Mouse (Mus musculus): ENCODE results near the gene Sufu. TPM values are rescaled to one million over a fixed set of nuclear protein-coding genes. Genes with fewer than 3 reads are reported as not detected.

Gene Sufu
- polyA plus RNA-seq, 1 experiment from 2014 or later: 13.1 TPM

DNA sequence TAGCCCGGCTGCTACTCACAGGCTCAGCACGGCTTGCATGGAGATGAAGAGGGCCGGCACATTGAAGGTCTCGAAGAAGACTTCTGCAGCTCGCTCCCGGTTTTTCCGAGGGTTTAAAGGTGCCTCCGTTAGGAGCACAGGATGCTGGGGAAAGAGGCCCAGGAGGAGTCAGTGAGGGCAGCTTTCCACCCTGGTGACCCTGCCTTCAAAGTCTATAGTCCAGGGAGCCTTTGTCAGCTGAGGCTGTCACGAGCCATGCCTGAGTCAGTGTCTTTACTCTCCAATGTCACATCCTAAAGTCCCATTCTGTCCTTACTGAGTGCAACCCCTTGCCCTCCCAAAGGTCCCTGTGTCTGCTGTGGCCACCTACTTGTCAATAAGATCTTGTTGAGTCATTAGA is 14.4 kb upstream of the Sufu start:
- Histone ChIP-seq H3K9me3 (ENCODE audit: low read length) (no peaks in the 10 kb centered on the region), H3K27me3 (replicated peaks; ENCODE audit: insufficient read depth, low read length) (no peaks in the 10 kb centered on the region), H3K4me2 (replicated peaks; ENCODE audit: low read depth, low read length) (no peak overlapping the region), H3K4me1 (ENCODE audit: insufficient read depth, low read depth, low read length) (no peaks in the 10 kb centered on the region), H3K27ac (ENCODE audit: low read length) (no peak overlapping the region), H3K36me3 (ENCODE audit: insufficient read depth, low read length) (peaks cover 65% of the 10 kb centered on the region), H3K9ac (replicated peaks; ENCODE audit: low read depth) (no peak overlapping the region), H3K4me3 (ENCODE audit: low read depth, low read length) (no peak overlapping the region)
- WGBS: 95% methylated on average over 9 of the region's 9 CpGs
- TF ChIP-seq CTCF (IDR thresholded peaks at IDR 0.05) (no peak), EP300 (IDR thresholded peaks at IDR 0.05) (no peak)
- DNase-seq (ENCODE audit: low spot score) (no peak), ATAC-seq (no peak)

DNA sequence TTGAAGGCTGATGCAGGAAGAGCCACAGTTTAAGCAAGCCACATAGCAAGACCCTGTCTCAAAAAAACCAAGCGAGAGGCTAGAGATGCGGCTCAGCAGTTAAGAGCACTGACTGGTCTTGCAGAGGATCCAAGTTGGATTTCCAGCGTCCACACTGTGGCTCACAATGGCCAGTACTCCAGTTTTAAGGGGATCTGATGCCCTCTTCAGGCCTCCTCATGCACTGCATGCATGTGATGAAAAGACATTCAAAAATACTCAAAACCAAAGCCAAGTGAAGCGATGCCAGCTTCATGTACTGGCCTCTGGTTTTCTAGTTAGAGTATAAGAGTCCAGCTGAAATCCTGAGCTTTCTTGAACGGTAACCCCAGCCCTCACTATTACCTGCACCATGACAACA is 6.8 kb upstream of the Sufu start:
- TF ChIP-seq CTCF (IDR thresholded peaks at IDR 0.05) (peak; percentile 58), EP300 (IDR thresholded peaks at IDR 0.05) (no peak)
- DNase-seq (ENCODE audit: low spot score) (no peak), ATAC-seq (no peak)
- Histone ChIP-seq H3K4me1 (ENCODE audit: insufficient read depth, low read depth, low read length) (peaks cover 5% of the 10 kb centered on the region; the same call in 1 of the 2 replicates), H3K27me3 (replicated peaks; ENCODE audit: insufficient read depth, low read length) (no peaks in the 10 kb centered on the region), H3K9ac (replicated peaks; ENCODE audit: low read depth) (no peak overlapping the region), H3K9me3 (ENCODE audit: low read length) (no peaks in the 10 kb centered on the region), H3K4me3 (ENCODE audit: low read depth, low read length) (no peak overlapping the region), H3K27ac (ENCODE audit: low read length) (no peak overlapping the region), H3K36me3 (ENCODE audit: insufficient read depth, low read length) (0 out of 2 replicates have a peak, but pooled peaks cover under 1% of the 10 kb centered on the region), H3K4me2 (replicated peaks; ENCODE audit: low read depth, low read length) (no peak overlapping the region)
- WGBS: 88% methylated on average over 5 of the region's 5 CpGs

DNA sequence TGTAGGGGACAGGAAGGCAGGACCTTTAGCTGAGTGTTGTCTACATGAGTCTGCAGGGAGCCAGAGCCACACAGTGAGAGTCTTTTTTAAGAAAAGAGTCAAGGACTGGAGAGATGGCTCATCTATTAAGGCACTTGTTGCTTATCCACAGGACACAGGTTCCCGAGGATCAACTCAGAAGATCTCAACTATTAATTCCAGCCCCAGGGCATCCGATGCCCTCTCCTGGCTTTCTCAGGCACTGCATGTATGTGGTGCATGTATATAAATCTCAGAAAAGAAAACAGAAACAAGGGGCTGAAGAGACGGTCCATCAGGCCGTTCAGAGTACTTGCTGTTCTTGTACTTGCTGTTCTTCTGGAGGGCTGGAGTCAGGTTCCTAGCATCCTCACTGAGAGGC is 4.7 kb upstream of the Sufu start:
- no peak for ATAC-seq
- 19% methylated on average over 4 of the region's 4 CpGs for WGBS
- Histone ChIP-seq H3K9ac (replicated peaks; ENCODE audit: low read depth) (no peak overlapping the region), H3K27me3 (replicated peaks; ENCODE audit: insufficient read depth, low read length) (no peaks in the 10 kb centered on the region), H3K4me3 (ENCODE audit: low read depth, low read length) (no peak overlapping the region), H3K4me2 (replicated peaks; ENCODE audit: low read depth, low read length) (no peak overlapping the region), H3K9me3 (ENCODE audit: low read length) (no peaks in the 10 kb centered on the region), H3K4me1 (ENCODE audit: insufficient read depth, low read depth, low read length) (peaks cover 5% of the 10 kb centered on the region; the same call in 1 of the 2 replicates), H3K36me3 (ENCODE audit: insufficient read depth, low read length) (no peaks in the 10 kb centered on the region), H3K27ac (ENCODE audit: low read length) (no peak overlapping the region)
- TF ChIP-seq EP300 (IDR thresholded peaks at IDR 0.05): no peak
- peak; percentile 72 for TF ChIP-seq CTCF (IDR thresholded peaks at IDR 0.05)
- peak; percentile 60 for DNase-seq (ENCODE audit: low spot score)

DNA sequence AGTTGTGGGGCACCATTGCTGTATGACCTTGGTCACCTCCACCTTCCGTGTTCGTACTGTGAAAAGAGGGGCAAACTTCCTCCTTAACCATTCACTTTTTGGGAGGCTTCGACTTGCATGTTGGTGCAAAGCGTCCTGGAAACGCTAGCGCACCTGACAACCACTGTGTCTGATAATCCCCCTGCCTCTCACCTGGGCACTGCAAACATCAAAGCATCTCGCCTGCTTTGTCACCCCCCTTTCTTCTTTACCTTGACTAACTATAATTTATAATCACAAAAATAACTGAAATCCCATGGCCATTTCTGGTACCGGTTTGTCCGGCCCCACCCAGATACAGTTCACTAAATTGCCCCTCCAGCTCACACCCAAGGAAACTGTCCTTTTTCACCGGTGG is 2.0 kb upstream of the Sufu start:
- Histone ChIP-seq H3K4me2 (replicated peaks; ENCODE audit: low read depth, low read length) (peak overlapping the region; percentile 58), H3K4me1 (ENCODE audit: insufficient read depth, low read depth, low read length) (peaks cover 18% of the 10 kb centered on the region), H3K27ac (ENCODE audit: low read length) (no peak overlapping the region), H3K36me3 (ENCODE audit: insufficient read depth, low read length) (no peaks in the 10 kb centered on the region), H3K9me3 (ENCODE audit: low read length) (no peaks in the 10 kb centered on the region), H3K27me3 (replicated peaks; ENCODE audit: insufficient read depth, low read length) (no peaks in the 10 kb centered on the region), H3K9ac (replicated peaks; ENCODE audit: low read depth) (no peak overlapping the region), H3K4me3 (ENCODE audit: low read depth, low read length) (peak overlapping the region; percentile 91)
- no peak for DNase-seq (ENCODE audit: low spot score)
- TF ChIP-seq EP300 (IDR thresholded peaks at IDR 0.05): no peak
- TF ChIP-seq CTCF (IDR thresholded peaks at IDR 0.05): no peak
- 2% methylated on average over 10 of the region's 10 CpGs for WGBS
- ATAC-seq: no peak

DNA sequence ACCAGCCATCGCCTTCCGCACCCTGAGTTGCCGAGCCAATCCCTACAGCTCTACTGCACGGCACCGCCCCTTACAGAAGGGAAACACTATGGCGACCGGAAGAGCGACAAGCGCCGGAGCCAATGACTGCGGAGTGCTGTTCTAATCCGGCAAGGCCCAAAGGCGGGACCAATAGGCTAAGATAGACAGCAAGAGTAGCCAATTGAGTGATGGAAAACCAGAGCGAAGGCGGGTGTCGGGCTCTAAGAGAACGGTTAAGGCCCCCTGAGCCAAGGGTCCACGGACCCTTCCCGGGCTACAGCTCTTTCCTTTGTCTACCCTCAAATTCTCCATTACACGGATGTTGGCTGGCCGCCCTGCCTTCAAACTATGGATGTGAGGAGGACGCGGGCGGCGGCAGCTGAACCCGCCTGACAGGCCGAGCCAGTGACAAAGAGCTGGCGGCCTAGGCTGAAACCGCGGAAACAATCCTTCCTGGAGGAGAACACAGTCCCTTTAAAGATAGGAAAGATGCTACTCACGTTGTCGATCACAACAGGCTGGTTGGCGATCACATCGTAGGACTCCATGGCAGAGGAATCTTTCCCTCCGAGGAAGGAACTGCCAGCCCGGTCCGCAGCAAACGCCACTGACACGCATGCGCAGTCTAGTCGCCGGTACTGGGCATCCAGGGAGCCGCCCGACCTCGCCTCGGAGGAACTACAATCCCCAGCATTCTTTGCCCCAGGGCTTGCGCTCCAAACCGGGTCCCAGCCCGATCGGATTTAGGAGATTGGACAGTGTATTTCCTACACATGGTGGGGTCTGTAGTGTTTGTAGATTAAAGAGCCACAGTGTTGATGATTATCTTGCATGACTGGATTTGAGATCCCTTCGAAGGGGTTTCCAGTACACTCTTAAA is 1.3 kb upstream of the Sufu start, which contains the start of gene Actr1a:
Actr1a (minus strand) TSS at position 640 of the 901 bp plus-strand sequence.
- Histone ChIP-seq H3K4me3 (ENCODE audit: low read depth, low read length) (peak within 1 kb of the TSS; percentile 91), H3K9ac (replicated peaks; ENCODE audit: low read depth) (peak within 1 kb of the TSS; percentile 82), H3K9me3 (ENCODE audit: low read length) (no peaks in the 10 kb centered on the region), H3K27me3 (replicated peaks; ENCODE audit: insufficient read depth, low read length) (no peaks in the 10 kb centered on the region), H3K36me3 (ENCODE audit: insufficient read depth, low read length) (no peaks in the 10 kb centered on the region), H3K27ac (ENCODE audit: low read length) (peak within 1 kb of the TSS; percentile 81), H3K4me2 (replicated peaks; ENCODE audit: low read depth, low read length) (peak within 1 kb of the TSS; percentile 58), H3K4me1 (ENCODE audit: insufficient read depth, low read depth, low read length) (peaks cover 18% of the 10 kb centered on the region)
- TF ChIP-seq EP300 (IDR thresholded peaks at IDR 0.05) (0 out of 2 replicates have a peak, but pooled peaks have one; percentile 41), CTCF (IDR thresholded peaks at IDR 0.05) (no peak)
- DNase-seq (ENCODE audit: low spot score): peak; percentile 99
- under 1% methylated on average over 51 of the region's 51 CpGs for WGBS
- peak; percentile 95 for ATAC-seq

DNA sequence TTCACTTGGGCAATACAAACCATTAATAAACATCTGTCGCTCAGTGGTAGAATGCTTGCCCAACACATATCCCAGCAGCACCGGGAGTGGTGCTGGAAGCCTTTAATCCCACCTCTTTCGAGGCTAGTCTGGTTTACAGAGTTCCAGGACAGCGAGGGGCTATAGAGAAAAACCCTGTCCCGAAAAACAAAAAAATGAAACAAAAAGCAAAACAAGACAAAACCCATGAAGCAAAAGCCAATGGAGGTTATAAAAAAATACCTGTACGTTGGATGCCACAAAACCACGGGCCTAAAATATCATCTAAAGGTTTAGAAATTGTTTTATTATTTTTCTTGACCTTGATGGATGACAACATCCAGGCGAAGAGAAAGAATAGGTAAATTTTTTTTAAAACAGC is 587 bp upstream of the Sufu start:
- 12% methylated on average over 8 of the region's 8 CpGs for WGBS
- no peak for DNase-seq (ENCODE audit: low spot score)
- no peak for TF ChIP-seq EP300 (IDR thresholded peaks at IDR 0.05)
- TF ChIP-seq CTCF (IDR thresholded peaks at IDR 0.05): no peak
- Histone ChIP-seq H3K27me3 (replicated peaks; ENCODE audit: insufficient read depth, low read length) (no peaks in the 10 kb centered on the region), H3K4me3 (ENCODE audit: low read depth, low read length) (peak overlapping the region; percentile 91), H3K27ac (ENCODE audit: low read length) (peak overlapping the region; percentile 81; the same call in 1 of the 2 replicates), H3K9me3 (ENCODE audit: low read length) (no peaks in the 10 kb centered on the region), H3K9ac (replicated peaks; ENCODE audit: low read depth) (no peak overlapping the region), H3K4me1 (ENCODE audit: insufficient read depth, low read depth, low read length) (peaks cover 18% of the 10 kb centered on the region), H3K36me3 (ENCODE audit: insufficient read depth, low read length) (no peaks in the 10 kb centered on the region), H3K4me2 (replicated peaks; ENCODE audit: low read depth, low read length) (peak overlapping the region; percentile 58)
- ATAC-seq: no peak
